Mouse (Mus musculus) MN1 (cell line): ENCODE results near the gene Susd1.
A peak's percentile ranks its signal among the peaks of the same experiment; 100 is the strongest.

Source experiments
- DNase-seq: peaks from one replicate; pipeline ENCODE4 v3.0.0-alpha.2; 2016; ENCODE audit warnings: low spot score

Gene Susd1

DNA sequence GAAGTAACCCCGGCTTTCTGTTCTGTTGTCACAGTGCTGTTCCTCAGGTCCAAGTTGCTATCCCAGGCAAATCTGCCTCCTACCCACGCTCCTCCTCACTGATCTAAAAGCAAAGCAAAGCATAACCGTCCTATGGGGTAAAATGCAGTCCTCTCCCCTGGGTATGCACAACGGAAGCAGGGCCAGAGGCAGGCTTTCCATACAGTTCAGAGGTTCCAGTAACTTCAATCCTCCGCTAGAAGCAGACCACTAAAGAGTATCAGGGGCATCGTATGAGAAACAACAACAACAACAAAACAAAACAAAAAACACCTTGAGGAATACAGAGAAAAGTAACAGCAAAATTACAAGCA, 100.9 kb downstream of the Susd1 start:
- DNase-seq, result no peak

GRCm38 (mm10) chr4:59336846-59337532, 101.4 kb downstream of the Susd1 start:
- DNase-seq, result no peak

DNA sequence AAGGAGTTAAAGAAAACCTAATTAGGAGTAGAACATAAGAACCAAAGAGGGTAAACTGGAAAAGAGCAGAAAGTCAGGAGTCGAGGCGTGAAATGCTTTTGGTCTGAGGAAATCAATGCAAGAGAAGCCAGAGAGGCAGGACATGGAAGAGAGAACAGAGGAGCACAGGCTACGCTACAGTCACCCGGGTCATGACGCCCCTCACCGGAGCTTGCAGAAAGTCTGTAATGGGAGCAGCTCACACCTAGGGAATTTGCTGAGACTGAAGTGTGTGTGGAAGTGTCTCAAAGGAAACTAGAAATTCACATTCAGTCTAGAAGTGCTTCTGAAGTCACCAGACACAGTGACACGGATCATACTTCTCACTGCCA, 102.0 kb downstream of the Susd1 start:
- no peak for DNase-seq

DNA sequence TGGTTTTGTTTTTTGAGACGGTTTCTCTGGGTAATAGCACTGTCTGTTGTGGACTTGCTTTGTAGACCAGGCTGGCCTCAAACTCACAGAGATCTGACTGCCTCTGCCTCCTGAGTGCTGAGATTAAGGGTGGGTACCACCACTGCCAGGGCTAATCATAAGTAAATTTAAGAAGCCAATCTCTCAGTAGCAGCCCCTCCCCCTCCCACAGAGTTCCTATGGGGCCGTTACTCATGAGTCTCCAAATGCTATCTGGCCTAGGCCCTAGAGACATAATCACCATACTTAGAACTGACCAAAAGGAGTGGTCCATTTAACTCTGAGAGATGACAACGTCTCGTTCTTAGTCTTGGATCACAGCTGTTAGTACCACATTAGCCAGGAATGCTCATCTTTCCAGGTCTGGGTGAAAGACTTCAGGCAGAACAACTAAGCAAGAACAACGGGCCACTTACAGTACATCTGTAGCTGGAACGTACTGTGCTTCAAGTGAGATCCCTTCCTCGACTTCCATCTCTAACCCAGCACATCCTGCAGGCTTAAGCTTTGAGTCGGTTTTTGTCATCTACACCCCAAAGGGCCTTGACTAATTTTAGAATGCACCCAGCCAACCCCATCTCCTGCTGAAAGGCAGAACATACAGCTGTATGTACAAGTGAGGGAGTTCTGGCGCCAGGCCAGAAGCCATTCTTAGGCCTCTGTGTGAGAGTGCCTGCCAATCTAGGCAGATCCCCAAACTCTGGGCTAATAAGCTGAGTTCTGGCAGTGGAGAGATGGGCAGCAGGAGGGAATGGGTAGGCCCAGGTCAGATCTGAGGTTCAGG, 102.6 kb downstream of the Susd1 start:
- peak; percentile 40 for DNase-seq

GRCm38 (mm10) chr4:59335101-59335500, 103.3 kb downstream of the Susd1 start:
- no peak for DNase-seq

DNA sequence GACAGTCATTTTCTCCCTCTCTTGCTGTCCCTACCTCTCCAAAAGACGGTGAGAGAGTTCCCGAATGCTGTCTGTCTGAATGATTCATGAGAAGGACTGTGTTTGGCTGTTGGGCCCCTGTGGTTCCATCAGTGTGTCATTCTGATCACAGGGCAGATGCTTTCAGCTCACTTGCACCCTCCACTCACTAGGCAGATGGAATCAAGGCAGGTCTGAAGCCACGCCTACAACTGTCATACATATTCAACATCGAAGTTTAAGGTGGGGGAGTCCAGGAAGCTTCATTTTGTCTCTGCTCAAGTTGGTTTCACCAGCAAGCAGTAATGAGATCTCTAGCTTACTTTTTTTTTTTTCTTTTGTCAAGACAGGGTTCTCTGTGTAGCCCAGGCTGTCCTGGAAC, 104.2 kb downstream of the Susd1 start:
- DNase-seq, result no peak

DNA sequence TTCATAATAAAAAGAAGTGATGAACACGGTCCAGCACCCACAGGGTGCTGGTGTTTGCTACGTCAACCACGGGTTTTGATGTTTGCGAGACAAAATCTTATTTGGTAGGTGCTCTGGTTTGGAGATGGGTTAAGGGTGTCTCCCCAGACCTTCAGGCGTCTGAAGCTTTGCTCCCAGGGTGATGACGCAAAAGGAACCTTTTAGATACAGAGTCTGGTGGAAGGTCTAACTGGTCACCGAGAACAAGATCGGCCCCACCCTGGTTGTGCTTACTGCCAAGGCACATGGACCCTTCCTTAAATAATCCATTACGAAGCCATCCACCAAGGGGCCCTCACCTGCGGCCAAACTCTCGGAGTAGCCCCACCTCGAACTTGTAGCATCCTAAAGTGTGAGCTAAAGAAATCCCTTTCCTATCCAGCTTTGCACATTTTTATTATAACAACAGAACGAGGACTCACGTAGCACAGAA, 105.0 kb downstream of the Susd1 start:
- DNase-seq, result no peak

- no peak for DNase-seq
These were observed 105.6 kb downstream of the Susd1 start for GRCm38 (mm10) chr4:59332691-59333423.

DNA sequence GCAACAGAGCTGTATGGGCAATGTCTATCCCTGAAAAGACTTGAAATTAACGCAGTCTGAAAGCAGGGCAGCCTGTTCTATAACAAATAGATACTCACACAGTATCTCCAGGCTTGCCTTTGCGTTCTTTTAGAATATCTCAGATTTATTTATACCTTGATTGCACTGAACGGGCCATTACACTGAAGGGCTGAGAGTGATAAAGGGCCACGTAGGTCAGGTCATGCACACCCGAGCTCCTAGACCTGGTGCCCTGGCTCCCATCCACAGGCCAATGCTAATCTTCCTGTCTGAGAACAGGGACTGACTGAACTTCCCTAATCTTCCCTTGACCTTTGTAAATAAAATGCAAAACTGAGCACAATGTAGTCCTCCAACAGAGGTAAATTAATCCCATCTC, 106.3 kb downstream of the Susd1 start:
- DNase-seq, result no peak

- DNase-seq, result peak; percentile 86
These were observed 106.8 kb downstream of the Susd1 start for GRCm38 (mm10) chr4:59331633-59332032.

DNA sequence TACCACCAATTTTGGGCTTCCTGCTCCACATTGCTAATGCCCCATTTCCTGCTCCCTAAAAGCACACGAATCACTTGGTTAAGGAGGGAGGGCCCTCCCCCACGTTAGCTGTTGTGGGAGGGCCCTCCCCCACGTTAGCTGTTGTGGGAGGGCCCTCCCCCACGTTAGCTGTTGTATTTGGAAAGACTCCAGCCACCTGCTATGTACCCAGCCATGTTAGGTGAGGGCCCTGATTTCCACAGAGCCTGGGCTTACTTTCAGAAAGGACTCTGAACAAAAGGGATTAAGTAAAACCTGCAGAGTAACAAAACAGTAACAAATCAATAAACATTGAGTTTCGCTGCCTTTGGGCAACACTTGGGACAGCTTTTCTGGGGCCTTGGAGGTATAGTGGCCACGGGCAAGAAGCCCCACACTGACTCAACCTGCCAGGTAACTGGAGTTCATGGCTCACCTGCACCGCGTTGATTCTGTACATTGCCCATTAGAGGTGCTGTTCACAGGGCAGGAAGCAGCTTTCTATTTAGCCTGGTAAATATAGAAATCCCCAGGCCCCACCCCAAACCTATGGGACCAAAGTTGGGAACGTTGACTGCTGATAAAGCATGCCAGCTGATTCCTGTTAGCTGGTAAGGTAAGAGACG, 107.3 kb downstream of the Susd1 start:
- peak; percentile 54 for DNase-seq

DNA sequence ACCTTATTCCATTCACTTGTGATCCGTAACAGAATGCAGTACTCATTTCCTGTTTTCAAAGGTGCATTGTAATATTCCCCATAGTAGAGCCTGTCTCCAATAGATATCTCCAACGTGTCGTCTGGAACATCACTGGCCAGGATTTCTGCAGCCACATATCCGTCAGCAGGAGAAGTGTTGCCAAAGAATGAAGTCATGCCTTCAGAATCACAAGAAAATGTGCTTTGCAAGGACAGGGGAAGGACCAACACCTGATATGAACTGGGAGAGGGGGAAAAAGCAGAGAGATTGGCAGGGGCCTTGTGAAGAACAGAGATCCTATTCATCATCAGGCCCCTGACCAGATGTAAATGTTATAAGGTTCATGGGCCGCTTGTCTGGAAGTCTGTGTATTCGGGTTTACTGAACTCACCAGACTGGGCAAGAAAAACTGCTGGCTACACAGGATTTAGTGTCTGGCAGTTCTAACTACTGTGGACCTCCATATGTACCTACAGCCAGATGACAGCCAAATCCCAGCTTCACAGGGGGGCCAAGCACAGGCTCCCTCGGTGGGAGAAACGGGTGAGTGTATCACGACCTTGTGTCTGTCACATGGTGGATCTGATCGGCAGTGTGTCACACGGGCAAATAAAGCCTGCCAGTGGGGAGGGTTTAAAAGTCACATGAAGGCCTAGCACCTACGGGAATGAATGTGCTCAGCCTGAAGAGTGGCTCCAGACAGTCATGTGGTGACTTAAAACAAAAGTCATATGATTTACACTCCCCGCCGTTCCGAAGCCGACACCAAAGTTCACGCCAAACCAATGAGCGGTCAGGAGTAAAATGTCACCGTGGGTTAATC, 108.8 kb downstream of the Susd1 start:
- peak; percentile 24 for DNase-seq

DNA sequence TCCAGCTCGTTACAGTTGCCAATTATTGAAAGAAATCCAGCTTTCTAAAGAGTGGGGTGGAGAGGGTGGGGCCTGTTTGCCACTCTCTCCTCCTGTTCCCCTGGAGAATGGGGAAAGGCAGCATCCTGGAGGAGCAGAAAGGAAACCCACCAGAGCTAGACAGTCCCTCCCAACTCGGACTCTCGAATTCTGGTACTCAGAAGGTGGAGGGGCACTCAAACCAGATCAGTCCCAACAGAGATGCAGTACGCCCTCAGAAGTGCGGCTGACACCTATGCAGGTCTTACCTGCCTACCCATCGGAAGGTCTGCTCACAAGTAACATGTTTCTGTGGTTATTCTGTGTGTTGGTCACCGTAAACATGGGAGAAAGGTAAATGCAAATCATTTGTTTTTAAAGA, 109.6 kb downstream of the Susd1 start:
- DNase-seq, result no peak

GRCm38 (mm10) chr4:59327986-59328385, 110.4 kb downstream of the Susd1 start:
- DNase-seq, result no peak

- DNase-seq, result no peak
These were observed 112.2 kb downstream of the Susd1 start for GRCm38 (mm10) chr4:59326031-59326760.

- DNase-seq, result no peak
These were observed 114.1 kb downstream of the Susd1 start for GRCm38 (mm10) chr4:59324317-59324716.

DNA sequence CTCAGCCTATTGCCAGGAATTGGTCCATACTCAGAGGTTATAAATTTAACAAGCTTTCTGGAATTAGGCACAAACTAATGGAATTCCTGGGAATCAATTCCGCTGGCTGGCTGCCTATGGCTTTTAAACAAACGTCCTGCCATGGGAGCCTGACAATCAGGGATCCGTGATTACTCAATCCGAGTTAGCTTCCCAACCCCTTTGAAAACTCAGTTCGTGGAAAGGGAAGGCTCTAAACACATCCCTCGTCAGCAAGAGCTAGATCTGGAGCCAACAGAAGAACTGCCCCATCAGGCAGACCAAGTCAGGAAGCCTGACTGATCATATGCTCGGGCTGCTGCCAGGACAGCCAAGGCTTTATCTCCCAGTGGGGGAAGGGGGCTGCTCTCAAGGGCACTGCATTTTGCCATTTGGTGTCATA, 115.2 kb downstream of the Susd1 start:
- no peak for DNase-seq

- no peak for DNase-seq
These were observed 115.7 kb downstream of the Susd1 start for GRCm38 (mm10) chr4:59322733-59323132.

- no peak for DNase-seq
These were observed 116.4 kb downstream of the Susd1 start for GRCm38 (mm10) chr4:59322056-59322455.

DNA sequence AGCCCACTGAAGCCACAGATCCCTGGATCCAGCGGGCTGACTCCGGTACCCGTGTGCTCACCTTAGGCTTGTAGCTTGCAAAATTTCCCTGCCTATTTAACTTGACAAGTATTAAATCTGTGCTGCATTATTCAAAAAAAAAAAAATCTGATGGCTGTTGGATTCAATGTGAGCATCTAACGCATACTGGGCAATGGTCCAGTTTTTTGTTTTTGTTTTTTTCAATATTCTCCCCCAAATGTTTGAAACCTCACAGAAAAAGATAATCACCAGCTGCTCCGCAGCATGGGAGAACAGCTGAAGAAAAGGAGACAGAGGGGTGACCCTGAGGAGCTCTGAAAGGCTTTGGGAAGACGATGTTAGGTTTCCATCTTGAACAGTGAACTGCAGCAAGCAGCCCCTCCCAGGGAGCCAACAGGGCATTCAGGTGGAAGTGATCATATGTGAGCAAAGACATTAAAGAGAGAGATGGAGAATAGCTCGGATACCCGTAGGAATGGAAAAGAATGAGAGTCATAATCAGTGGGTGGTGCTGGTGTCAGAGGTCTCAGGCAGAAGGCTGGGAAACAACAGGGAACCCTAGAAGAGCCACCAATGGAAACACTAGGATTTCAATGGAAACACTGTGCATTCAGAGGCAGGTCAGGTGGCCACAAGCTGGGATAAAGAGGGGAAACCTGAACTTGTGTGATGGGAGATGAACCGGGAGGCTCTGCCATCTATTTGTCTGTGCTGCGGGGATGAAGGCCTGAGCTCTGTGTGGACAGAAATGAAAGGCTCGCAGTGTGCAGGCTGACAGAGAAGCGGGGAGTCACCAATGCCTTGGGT, 117.0 kb downstream of the Susd1 start:
- DNase-seq, result no peak
